ENCODE assay signal across 27 mouse cellular contexts in genomic region chr14:100507616-100508015, GRCm38 (mm10).
"Had no signal": no experiment of that assay in that cellular context is flagged by ENCODE, and none has a peak within 500 bp of the region (broad histone marks: within the 10 kb centered on the region; RNA-seq: fewer than 3 reads in every experiment).

No protein-coding gene starts in this region.

- H3K9me3 ChIP-seq: embryonic facial prominence, embryonic 10.5 days; embryonic facial prominence, embryonic 12.5 days; embryonic facial prominence, embryonic 13.5 days; embryonic facial prominence, embryonic 15.5 days; forebrain, embryonic 10.5 days; forebrain, embryonic 12.5 days; forebrain, embryonic 13.5 days; forebrain, embryonic 15.5 days had no signal

- DNase-seq: cerebellum, adult 8-10 months; cerebellum, adult 9-10 months; cerebellum, adult 9-11 months; cerebellum, postnatal 10 days; cerebellum, postnatal 14 days; cerebellum, postnatal 25 days; cerebellum, postnatal 36 days; embryo, embryonic 11 days; forebrain, postnatal 0 days; gastrocnemius, adult 2 months; gastrocnemius, postnatal 10 days; gastrocnemius, postnatal 14 days; gastrocnemius, postnatal 36 days; heart, adult 11 months; heart, adult 18-20 months; heart, adult 2 months had no signal

- H3K27me3 ChIP-seq: embryonic facial prominence, embryonic 12.5 days; embryonic facial prominence, embryonic 13.5 days; embryonic facial prominence, embryonic 15.5 days; forebrain, embryonic 12.5 days; forebrain, embryonic 13.5 days; forebrain, embryonic 15.5 days had no signal

- ATAC-seq: forebrain, embryonic 13.5 days; forebrain, embryonic 14.5 days; forebrain, embryonic 15.5 days; forebrain, embryonic 16.5 days; forebrain, postnatal 0 days had no signal

- H3K4me2 ChIP-seq: embryonic facial prominence, embryonic 12.5 days; embryonic facial prominence, embryonic 13.5 days; embryonic facial prominence, embryonic 15.5 days; forebrain, embryonic 12.5 days; forebrain, embryonic 13.5 days; forebrain, embryonic 15.5 days had no signal

- H3K27ac ChIP-seq: embryonic facial prominence, embryonic 10.5 days; embryonic facial prominence, embryonic 12.5 days; embryonic facial prominence, embryonic 13.5 days; embryonic facial prominence, embryonic 15.5 days; forebrain, embryonic 10.5 days; forebrain, embryonic 12.5 days; forebrain, embryonic 13.5 days; forebrain, embryonic 15.5 days; gastrocnemius, adult 2 months; heart, adult 2 months had no signal

- H3K4me1 ChIP-seq: embryonic facial prominence, embryonic 12.5 days; embryonic facial prominence, embryonic 13.5 days; embryonic facial prominence, embryonic 15.5 days; forebrain, embryonic 12.5 days; forebrain, embryonic 13.5 days; forebrain, embryonic 15.5 days had no signal

- H3K36me3 ChIP-seq: embryonic facial prominence, embryonic 10.5 days; embryonic facial prominence, embryonic 12.5 days; embryonic facial prominence, embryonic 13.5 days; embryonic facial prominence, embryonic 15.5 days; forebrain, embryonic 10.5 days; forebrain, embryonic 12.5 days; forebrain, embryonic 15.5 days had no signal

- H3K4me3 ChIP-seq: embryonic facial prominence, embryonic 10.5 days; embryonic facial prominence, embryonic 12.5 days; embryonic facial prominence, embryonic 13.5 days; embryonic facial prominence, embryonic 15.5 days; erythroblast, embryonic 14.5 days; forebrain, embryonic 10.5 days; forebrain, embryonic 12.5 days; forebrain, embryonic 13.5 days; forebrain, embryonic 15.5 days; gastrocnemius, adult 2 months; heart, adult 2 months had no signal

- H3K9ac ChIP-seq: embryonic facial prominence, embryonic 12.5 days; embryonic facial prominence, embryonic 13.5 days; embryonic facial prominence, embryonic 15.5 days; forebrain, embryonic 12.5 days; forebrain, embryonic 13.5 days; forebrain, embryonic 15.5 days; forebrain, postnatal 0 days had no signal
